Mouse (Mus musculus): ENCODE measurements around the gene Gm20388. TPM values are rescaled to one million over a fixed set of nuclear protein-coding genes. Genes with fewer than 3 reads are reported as not detected.

Gene Gm20388
- polyA plus RNA-seq, 1 experiment from 2014 or later, result not detected

DNA sequence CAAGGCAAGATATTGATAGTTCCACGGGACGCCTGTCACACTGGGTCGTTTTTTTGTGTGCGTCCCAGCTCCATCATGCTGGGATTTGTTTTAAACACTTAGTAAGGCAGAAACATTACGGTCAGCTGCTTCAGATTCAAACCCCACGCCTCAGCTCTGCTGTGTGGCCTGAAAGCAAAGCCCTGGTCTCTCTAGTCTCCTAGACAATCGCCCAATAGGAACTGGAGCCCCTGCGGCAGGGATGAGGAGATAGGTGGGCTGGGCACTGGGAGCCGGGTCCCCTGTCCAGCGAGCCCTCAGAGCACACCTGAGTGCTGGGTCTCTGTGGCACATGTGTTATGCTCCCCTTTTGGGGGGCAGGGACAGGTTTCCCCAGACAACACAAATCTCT lies 267.5 kb downstream of the Gm20388 start:
- Histone ChIP-seq H3K27ac (no peak overlapping the region), H3K9ac (no peak overlapping the region), H3K4me1 (peaks cover 39% of the 10 kb centered on the region), H3K4me2 (replicated peaks) (peak overlapping the region; percentile 52), H3K9me3 (no peaks in the 10 kb centered on the region), H3K36me3 (no peaks in the 10 kb centered on the region), H3K27me3 (peaks cover 33% of the 10 kb centered on the region), H3K4me3 (no peak overlapping the region)
- no peak for ATAC-seq (ENCODE audit: insufficient number of reproducible peaks, insufficient read depth, low FRiP score, low TSS enrichment)
- 5% methylated on average over 10 of the region's 10 CpGs for WGBS

DNA sequence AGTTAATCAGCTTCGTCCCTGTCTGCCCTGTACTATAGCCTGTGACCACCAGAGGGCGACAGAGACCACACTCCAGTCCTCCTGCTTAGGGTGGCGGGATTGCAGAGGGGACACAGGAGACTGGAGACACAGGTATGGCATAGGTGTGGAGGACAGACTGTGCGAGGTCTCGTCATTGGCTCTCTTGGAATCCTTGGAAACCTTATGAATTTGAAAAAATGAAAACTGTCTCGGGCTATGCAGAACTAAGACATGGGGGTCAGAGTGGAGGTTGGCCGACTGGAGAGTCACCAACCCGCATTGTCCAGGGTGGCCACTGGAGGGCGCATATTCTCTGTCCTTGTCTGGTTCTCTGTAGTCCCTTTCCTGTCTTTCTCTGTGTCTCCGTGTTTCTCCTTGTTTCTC lies 268.4 kb downstream of the Gm20388 start:
- Histone ChIP-seq H3K36me3 (no peaks in the 10 kb centered on the region), H3K9ac (no peak overlapping the region), H3K4me1 (peaks cover 40% of the 10 kb centered on the region), H3K4me3 (no peak overlapping the region; the same call in 1 of the 2 replicates), H3K9me3 (no peaks in the 10 kb centered on the region), H3K27me3 (peaks cover 31% of the 10 kb centered on the region), H3K4me2 (replicated peaks) (peak overlapping the region; percentile 38), H3K27ac (no peak overlapping the region)
- peak; percentile 55; the same call in 1 of the 2 replicates for ATAC-seq (ENCODE audit: insufficient number of reproducible peaks, insufficient read depth, low FRiP score, low TSS enrichment)
- WGBS, result 0% methylated on average over 10 of the region's 10 CpGs

DNA sequence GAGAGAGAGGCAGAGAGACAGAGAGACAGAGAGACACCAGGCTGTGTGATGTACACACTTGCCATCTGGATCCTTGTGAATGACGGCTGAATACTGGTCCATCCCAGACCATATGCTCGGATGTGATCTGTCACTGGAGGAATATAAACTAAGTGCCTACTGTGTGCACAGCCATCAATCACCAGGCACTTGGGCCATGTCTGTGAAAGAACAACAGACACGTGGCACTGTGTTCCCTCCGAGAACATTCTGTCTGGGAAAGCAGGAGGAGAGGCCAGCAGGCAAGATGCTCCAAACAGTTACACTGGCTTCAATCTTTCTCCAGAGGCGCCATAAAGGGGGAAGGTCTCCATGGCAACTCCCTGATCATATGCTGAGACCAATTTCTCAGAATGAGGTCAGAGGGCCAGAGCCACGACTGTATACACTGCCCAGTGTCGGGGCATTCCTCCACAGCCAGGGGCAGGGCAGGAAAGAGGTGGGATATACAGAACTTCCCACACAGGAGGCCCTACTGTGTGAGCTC lies 269.9 kb downstream of the Gm20388 start:
- Histone ChIP-seq H3K27me3 (peaks cover 16% of the 10 kb centered on the region), H3K4me3 (no peak overlapping the region), H3K27ac (no peak overlapping the region), H3K4me2 (replicated peaks) (no peak overlapping the region), H3K9me3 (no peaks in the 10 kb centered on the region), H3K9ac (no peak overlapping the region), H3K36me3 (no peaks in the 10 kb centered on the region), H3K4me1 (peaks cover 55% of the 10 kb centered on the region)
- WGBS, result 43% methylated on average over 7 of the region's 7 CpGs
- ATAC-seq (ENCODE audit: insufficient number of reproducible peaks, insufficient read depth, low FRiP score, low TSS enrichment), result no peak

DNA sequence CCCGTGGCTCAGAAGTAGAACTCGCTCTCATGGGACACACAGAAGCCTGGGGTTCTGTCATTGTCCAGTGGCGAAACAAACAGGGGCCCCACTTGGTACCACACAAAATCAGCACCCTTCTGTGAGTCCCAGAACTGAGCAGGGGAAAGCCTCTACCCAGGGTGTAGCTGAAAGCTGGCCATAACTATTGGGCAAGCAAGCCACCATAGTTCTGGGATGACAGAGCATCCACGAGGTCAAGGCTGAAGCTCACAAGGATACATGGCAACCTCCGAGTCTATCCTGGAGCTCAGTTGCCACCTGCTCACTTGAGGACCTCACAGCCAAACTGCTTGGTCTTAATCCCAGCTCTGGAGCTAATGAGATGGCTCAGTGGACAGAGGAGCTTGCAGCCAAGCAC lies 270.6 kb downstream of the Gm20388 start:
- Histone ChIP-seq H3K36me3 (no peaks in the 10 kb centered on the region), H3K9ac (no peak overlapping the region), H3K4me2 (replicated peaks) (no peak overlapping the region), H3K27me3 (peaks cover 9% of the 10 kb centered on the region), H3K9me3 (no peaks in the 10 kb centered on the region), H3K4me3 (no peak overlapping the region), H3K27ac (no peak overlapping the region), H3K4me1 (peaks cover 60% of the 10 kb centered on the region)
- WGBS, result 83% methylated on average over 5 of the region's 5 CpGs
- ATAC-seq (ENCODE audit: insufficient number of reproducible peaks, insufficient read depth, low FRiP score, low TSS enrichment), result no peak

DNA sequence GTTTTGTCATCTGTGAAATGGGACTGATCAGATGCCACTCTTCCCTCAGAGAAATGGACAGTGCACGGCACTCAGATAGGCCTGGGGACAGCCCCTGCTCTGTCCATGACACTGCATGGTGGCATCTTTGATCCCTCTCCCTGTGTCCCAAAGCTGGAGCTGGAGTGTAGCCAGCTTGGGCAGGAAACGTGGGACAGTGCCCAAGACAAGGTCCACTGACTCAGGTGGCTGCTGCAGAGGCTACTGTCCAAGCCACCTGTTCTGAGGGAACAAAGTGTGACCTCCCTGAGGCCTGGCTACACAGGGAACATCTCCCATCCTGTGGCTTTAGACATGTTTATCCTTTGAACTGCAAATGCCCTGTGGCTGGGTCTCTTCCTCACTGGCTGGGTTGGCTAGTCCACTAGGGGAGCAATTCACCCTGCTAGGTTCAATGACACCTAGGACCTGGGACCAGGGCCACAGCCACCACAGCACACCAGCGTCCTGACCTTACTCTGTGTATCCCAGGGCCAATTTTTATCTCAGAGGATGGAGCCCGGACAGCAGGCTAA lies 271.3 kb downstream of the Gm20388 start:
- peaks cover 60% of the 10 kb centered on the region for H3K4me1 ChIP-seq
- no peak for ATAC-seq (ENCODE audit: insufficient number of reproducible peaks, insufficient read depth, low FRiP score, low TSS enrichment)
- no peak overlapping the region for H3K27ac ChIP-seq
- H3K4me3 ChIP-seq, result no peak overlapping the region
- H3K9ac ChIP-seq, result no peak overlapping the region
- no peaks in the 10 kb centered on the region for H3K9me3 ChIP-seq
- peaks cover 5% of the 10 kb centered on the region for H3K27me3 ChIP-seq
- H3K4me2 ChIP-seq (replicated peaks), result no peak overlapping the region
- no peaks in the 10 kb centered on the region for H3K36me3 ChIP-seq
- 83% methylated on average over 4 of the region's 4 CpGs for WGBS

DNA sequence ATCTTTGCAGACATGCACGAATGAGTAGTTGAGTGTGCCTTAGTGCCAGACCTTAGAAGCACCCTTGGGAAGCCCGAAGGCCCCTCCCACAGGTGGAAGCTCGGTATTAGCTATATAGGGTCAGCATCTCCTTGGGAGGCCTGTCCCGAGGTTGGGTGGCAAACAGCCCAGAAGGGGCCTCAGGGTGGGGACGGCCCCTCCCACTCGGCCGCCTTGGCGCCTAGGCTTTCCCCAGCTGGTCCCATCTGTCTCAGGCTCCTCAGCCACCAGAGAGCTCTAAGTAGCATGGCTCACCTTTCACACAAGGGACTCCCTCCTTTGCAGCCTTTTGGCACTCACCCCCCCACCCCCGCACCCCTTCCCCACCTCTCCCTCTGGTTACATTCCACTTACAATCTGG lies 273.7 kb downstream of the Gm20388 start:
- Histone ChIP-seq H3K4me1 (peaks cover 45% of the 10 kb centered on the region), H3K27ac (peak overlapping the region; percentile 76), H3K4me2 (replicated peaks) (no peak overlapping the region), H3K27me3 (no peaks in the 10 kb centered on the region), H3K9ac (peak overlapping the region; percentile 27; the same call in 1 of the 2 replicates), H3K9me3 (no peaks in the 10 kb centered on the region), H3K4me3 (no peak overlapping the region), H3K36me3 (no peaks in the 10 kb centered on the region)
- 28% methylated on average over 9 of the region's 9 CpGs for WGBS
- ATAC-seq (ENCODE audit: insufficient number of reproducible peaks, insufficient read depth, low FRiP score, low TSS enrichment), result 0 out of 2 replicates have a peak, but pooled peaks have one; percentile 7

DNA sequence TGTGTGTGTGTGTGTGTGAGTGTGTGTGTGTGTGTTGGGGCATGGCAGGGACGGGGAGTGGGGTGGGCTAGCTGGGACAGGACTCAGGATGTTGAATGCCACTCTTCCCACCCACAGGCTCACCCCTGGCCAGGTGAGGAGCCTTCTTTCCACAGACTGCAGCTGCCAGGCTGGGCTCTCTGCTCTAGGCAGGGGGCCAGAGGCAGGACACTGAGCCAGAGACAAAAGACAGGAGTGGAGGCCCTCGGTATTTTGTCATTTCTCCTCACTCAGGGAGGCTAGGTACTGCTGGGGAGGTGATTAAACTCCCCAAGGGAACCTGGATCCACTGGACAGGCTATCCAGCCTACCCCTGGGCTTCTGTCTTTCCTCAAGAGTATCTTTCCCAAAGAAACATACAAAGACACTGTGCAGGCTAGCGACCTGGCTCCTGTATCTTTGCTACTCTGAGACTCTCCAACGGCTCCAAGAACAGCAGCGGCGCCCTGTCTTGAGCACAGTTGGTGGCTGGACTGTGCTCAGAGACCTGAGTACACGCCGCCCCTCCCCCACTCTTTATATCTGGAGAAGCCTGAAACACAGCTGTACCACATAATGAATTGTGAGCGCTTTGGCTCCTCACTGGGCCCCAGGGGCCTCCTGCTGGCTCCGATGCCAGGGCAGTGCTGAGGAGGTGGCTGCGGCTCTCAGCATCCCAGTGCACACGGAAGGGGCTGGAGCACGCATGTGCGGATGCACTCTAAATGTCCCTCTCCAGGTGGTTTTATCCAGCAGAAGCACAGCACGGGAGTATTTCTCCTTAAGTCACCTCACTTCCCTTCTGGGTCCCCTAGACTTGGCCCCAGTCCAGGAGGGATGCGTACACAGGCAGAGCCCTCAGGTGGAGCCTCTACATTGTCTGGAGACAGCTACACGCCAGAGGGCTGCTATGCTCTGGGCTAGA lies 274.5 kb downstream of the Gm20388 start:
- Histone ChIP-seq H3K36me3 (no peaks in the 10 kb centered on the region), H3K9ac (peak overlapping the region; percentile 27; the same call in 1 of the 2 replicates), H3K4me3 (no peak overlapping the region), H3K4me2 (replicated peaks) (peak overlapping the region; percentile 30), H3K27me3 (no peaks in the 10 kb centered on the region), H3K4me1 (peaks cover 44% of the 10 kb centered on the region), H3K9me3 (no peaks in the 10 kb centered on the region), H3K27ac (peak overlapping the region; percentile 76)
- peak; percentile 37; the same call in 1 of the 2 replicates for ATAC-seq (ENCODE audit: insufficient number of reproducible peaks, insufficient read depth, low FRiP score, low TSS enrichment)
- 21% methylated on average over 17 of the region's 17 CpGs for WGBS

DNA sequence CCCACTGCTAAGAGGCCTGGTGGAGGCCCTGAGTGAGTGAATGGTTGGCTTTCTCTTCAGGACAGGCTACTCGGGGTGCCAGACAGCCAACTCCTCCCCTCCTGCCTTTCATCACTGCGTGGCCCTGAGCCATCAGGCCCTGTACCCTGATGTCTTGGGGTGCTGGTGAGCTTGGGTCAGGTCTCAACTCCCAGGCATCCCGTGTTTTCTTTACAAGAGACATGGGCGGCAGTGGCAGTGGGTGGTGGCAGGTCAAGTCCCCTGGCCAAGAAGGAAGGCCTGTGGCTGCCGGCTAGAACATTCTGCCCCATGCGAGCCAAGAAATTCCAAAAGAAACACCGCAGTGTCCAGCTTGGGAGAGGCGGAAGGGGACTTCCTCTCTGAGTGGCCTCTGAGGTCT lies 275.8 kb downstream of the Gm20388 start:
- no peak for ATAC-seq (ENCODE audit: insufficient number of reproducible peaks, insufficient read depth, low FRiP score, low TSS enrichment)
- Histone ChIP-seq H3K9ac (no peak overlapping the region), H3K4me2 (replicated peaks) (no peak overlapping the region)

DNA sequence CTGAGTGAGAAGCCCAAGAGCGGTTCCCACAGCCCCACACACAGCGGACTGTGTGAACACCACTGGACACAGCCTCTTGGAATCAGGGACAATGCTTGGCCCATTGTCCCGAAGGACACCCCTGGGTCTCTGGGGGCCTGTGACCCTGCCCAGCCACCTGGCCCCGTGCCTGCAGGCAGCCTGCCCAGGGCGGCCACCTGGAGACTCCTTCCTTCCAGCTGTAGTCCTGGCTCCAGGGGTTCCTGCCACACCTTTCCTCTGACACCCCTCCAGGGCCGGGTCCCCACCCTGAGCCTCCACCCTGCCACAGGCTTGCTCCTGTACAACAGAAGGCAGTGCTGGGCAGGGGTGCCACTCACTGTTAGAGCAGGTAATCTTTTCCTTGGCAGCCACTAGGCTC lies 277.9 kb downstream of the Gm20388 start:
- Histone ChIP-seq H3K4me1 (peaks cover 50% of the 10 kb centered on the region), H3K36me3 (no peaks in the 10 kb centered on the region), H3K9me3 (no peaks in the 10 kb centered on the region), H3K4me3 (no peak overlapping the region), H3K27me3 (no peaks in the 10 kb centered on the region), H3K27ac (no peak overlapping the region), H3K4me2 (replicated peaks) (no peak overlapping the region), H3K9ac (no peak overlapping the region)
- ATAC-seq (ENCODE audit: insufficient number of reproducible peaks, insufficient read depth, low FRiP score, low TSS enrichment), result no peak
- 82% methylated on average over 6 of the region's 6 CpGs for WGBS

More for the DNA sequence above, 275.8 kb downstream of the Gm20388 start:
- H3K27me3 ChIP-seq, result no peaks in the 10 kb centered on the region
- no peaks in the 10 kb centered on the region for H3K9me3 ChIP-seq
- no peak overlapping the region for H3K27ac ChIP-seq
- peaks cover 46% of the 10 kb centered on the region for H3K4me1 ChIP-seq
- WGBS, result 67% methylated on average over 8 of the region's 8 CpGs
- no peak overlapping the region for H3K4me3 ChIP-seq
- no peaks in the 10 kb centered on the region for H3K36me3 ChIP-seq

DNA sequence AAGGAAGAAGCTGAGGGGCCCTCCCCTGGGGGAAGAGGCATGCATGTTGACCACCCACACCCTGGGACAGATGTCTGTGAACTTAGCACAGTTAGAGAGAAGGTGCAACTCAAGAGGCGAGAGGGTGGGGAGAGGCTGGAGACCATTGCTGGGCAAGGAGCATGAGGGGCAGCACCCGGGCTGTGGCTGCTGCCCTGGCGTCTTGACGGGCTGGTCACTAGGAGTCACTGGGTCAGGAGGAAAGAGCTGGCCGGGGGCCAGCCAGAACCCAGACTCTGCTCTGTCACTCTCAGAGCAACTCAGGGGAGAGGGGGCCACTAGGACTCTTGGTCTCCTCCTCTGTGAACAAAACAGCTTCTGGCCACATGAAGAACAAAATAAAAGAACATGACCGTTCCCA lies 278.8 kb downstream of the Gm20388 start:
- H3K27me3 ChIP-seq, result no peaks in the 10 kb centered on the region
- no peak for ATAC-seq (ENCODE audit: insufficient number of reproducible peaks, insufficient read depth, low FRiP score, low TSS enrichment)
- H3K9ac ChIP-seq, result no peak overlapping the region
- H3K27ac ChIP-seq, result no peak overlapping the region
- no peak overlapping the region for H3K4me2 ChIP-seq (replicated peaks)
- WGBS, result 84% methylated on average over 6 of the region's 6 CpGs
- H3K4me3 ChIP-seq, result no peak overlapping the region
- peaks cover 45% of the 10 kb centered on the region for H3K4me1 ChIP-seq
- no peaks in the 10 kb centered on the region for H3K9me3 ChIP-seq
- no peaks in the 10 kb centered on the region for H3K36me3 ChIP-seq

DNA sequence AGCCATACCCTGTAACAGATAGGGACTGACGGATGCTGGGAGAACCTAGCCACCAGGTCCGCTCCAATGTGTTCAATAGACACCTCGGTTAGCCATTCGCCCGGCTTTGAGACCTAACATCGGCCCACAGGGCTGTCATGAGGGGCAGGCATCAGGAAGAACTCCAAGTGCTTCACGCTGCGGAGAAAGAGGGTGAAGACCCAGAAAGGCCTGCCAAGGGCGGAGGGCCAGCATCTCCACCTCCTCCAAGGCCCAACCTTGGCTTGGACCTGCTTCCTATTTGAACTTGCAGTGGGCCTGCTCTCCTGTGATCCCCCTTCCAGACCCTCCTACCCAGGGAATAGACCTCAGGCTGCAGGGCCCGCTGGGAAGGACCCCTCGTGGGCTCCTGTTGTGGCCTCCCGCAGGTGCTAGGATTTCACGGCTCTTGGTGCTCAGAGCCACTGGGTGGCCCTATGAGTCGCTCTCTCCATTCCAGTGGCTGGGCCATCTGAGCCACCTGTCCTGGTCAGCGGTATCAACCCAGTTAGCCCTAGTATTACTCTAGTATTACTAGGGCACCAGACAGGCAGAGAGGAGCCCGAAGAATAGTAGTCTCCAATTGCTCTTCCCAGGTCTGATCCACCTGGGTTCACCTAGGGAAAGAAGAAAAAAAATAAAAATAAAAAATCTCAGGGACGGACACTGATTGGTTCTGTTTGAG lies 279.6 kb downstream of the Gm20388 start:
- no peaks in the 10 kb centered on the region for H3K36me3 ChIP-seq
- H3K4me1 ChIP-seq, result peaks cover 37% of the 10 kb centered on the region
- WGBS, result 78% methylated on average over 17 of the region's 17 CpGs
- H3K27me3 ChIP-seq, result no peaks in the 10 kb centered on the region
- ATAC-seq (ENCODE audit: insufficient number of reproducible peaks, insufficient read depth, low FRiP score, low TSS enrichment), result no peak
- no peak overlapping the region for H3K9ac ChIP-seq
- no peak overlapping the region; the same call in 1 of the 2 replicates for H3K27ac ChIP-seq
- no peak overlapping the region for H3K4me3 ChIP-seq
- no peaks in the 10 kb centered on the region for H3K9me3 ChIP-seq
- no peak overlapping the region for H3K4me2 ChIP-seq (replicated peaks)
